Mouse (Mus musculus) hindbrain, embryonic 16.5 days (tissue): ENCODE data around the gene Tlcd2. TPM values are rescaled to one million over a fixed set of nuclear protein-coding genes. Genes with fewer than 3 reads are reported as not detected.
"Not testable (repeated sequence)": the region's sequence is repeated elsewhere in the genome, so short reads cannot be mapped to it uniquely, and the experiment has no call there.

Source experiments
- ATAC-seq: fragments of 200-750 bp; cut with Nextera tagmentation; 2 replicates; pipeline ENCODE4 v1.8.0; 2017; ENCODE audit warnings: moderate TSS enrichment, moderate library complexity
- H3K27ac ChIP-seq: fragments of 300-500 bp; sonication (generic); 2 replicates; pipeline ENCODE4 v1.5.1; 2014; ENCODE audit warnings: low read depth, mild to moderate bottlenecking, control low read depth, low read length, moderate library complexity
- H3K27me3 ChIP-seq: fragments of 300-500 bp; sonication (generic); replicated peaks from 2 replicates; pipeline ENCODE4 v1.6.1; 2014; ENCODE audit warnings: low read length; ENCODE audit not compliant: control insufficient read depth, insufficient read depth
- H3K36me3 ChIP-seq: fragments of 300-500 bp; sonication (generic); 2 replicates; pipeline ENCODE4 v1.6.1; 2014; ENCODE audit warnings: mild to moderate bottlenecking, low read length, moderate library complexity, mixed read lengths; ENCODE audit not compliant: control insufficient read depth, insufficient read depth
- H3K4me1 ChIP-seq: fragments of 300-500 bp; sonication (generic); 2 replicates; pipeline ENCODE4 v1.6.1; 2014; ENCODE audit warnings: low read depth, low read length; ENCODE audit not compliant: control insufficient read depth, insufficient read depth
- H3K4me2 ChIP-seq: fragments of 300-500 bp; sonication (generic); 2 replicates; pipeline ENCODE4 v1.6.1; 2014; ENCODE audit warnings: mild to moderate bottlenecking, low read length, control low read depth, moderate library complexity
- H3K4me3 ChIP-seq: fragments of 300-500 bp; sonication (generic); 2 replicates; pipeline ENCODE4 v1.5.1; 2014; ENCODE audit warnings: mild to moderate bottlenecking, low read length, control low read depth, moderate library complexity
- H3K9ac ChIP-seq: fragments of 300-500 bp; sonication (generic); 2 replicates; pipeline ENCODE4 v1.6.1; 2014; ENCODE audit warnings: low read depth, mild to moderate bottlenecking, control low read depth, low read length, moderate library complexity
- H3K9me3 ChIP-seq: fragments of 300-500 bp; sonication (generic); 2 replicates; pipeline ENCODE4 v1.6.1; 2014; ENCODE audit warnings: mild to moderate bottlenecking, low read length, moderate library complexity; ENCODE audit not compliant: control insufficient read depth
- WGBS: fragments of 180-500 bp; shearing (Covaris S2); extraction: QIAGEN DNeasy Blood & Tissue Kit; methylation state at CpG from one replicate; pipeline ENCODE4 v1.1.7; 2014; 5-methylcytosine and 5-hydroxymethylcytosine counted together
- polyA plus RNA-seq: library from polyadenylated mRNA; unstranded; fragments of >200 nt; fragmentation: Nextera tagmentation; extraction: Ambion mirVana; gene quantifications from 2 replicates; pipeline ENCODE4 v1.2.1, GENCODE M21; 2015

The Tlcd2 gene
- polyA plus RNA-seq, 1 experiment from 2014 or later: 2.0 TPM

GRCm38 (mm10) chr11:75453991-75454930 is 7.3 kb upstream of the Tlcd2 start, which contains the start of gene Wdr81:
Gene Wdr81, minus strand, starts transcription at chr11:75454717.
- Histone ChIP-seq H3K36me3 (no peaks in the 10 kb centered on the region), H3K27ac (peak within 1 kb of the TSS; percentile 72), H3K27me3 (no peaks in the 10 kb centered on the region), H3K4me3 (peak within 1 kb of the TSS; percentile 70), H3K9me3 (no peaks in the 10 kb centered on the region), H3K4me1 (peaks cover 15% of the 10 kb centered on the region), H3K9ac (peak within 1 kb of the TSS; percentile 81), H3K4me2 (peak within 1 kb of the TSS; percentile 98)
- WGBS: 2% methylated on average over 51 of the region's 56 CpGs
- peak; percentile 97 for ATAC-seq

- Histone ChIP-seq H3K27me3 (no peaks in the 10 kb centered on the region), H3K27ac (peak overlapping the region; percentile 72), H3K4me2 (peak overlapping the region; percentile 98), H3K4me3 (peak overlapping the region; percentile 70), H3K9ac (peak overlapping the region; percentile 81), H3K9me3 (no peaks in the 10 kb centered on the region), H3K4me1 (peaks cover 21% of the 10 kb centered on the region), H3K36me3 (no peaks in the 10 kb centered on the region)
- no peak for ATAC-seq
- 79% methylated on average over 10 of the region's 10 CpGs for whole genome bisulfite sequencing
Observed at GRCm38 (mm10) chr11:75455041-75455736, 6.3 kb upstream of the Tlcd2 start.

- not testable (repeated sequence) for H3K27ac ChIP-seq, H3K27me3 ChIP-seq
- 90% methylated on average over 2 of the region's 2 CpGs for WGBS
Observed at GRCm38 (mm10) chr11:75455971-75456370, 5.5 kb upstream of the Tlcd2 start.

GRCm38 (mm10) chr11:75456440-75456871 is 5.1 kb upstream of the Tlcd2 start:
- H3K36me3 ChIP-seq: no peaks in the 10 kb centered on the region
- H3K4me1 ChIP-seq: peaks cover 25% of the 10 kb centered on the region
- H3K9ac ChIP-seq: no peak overlapping the region
- ATAC-seq: no peak
- no peak overlapping the region for H3K27ac ChIP-seq
- 86% methylated on average over 7 of the region's 7 CpGs for WGBS
- H3K4me2 ChIP-seq: no peak overlapping the region
- H3K4me3 ChIP-seq: no peak overlapping the region
- H3K9me3 ChIP-seq: no peaks in the 10 kb centered on the region
- no peaks in the 10 kb centered on the region for H3K27me3 ChIP-seq

More at GRCm38 (mm10) chr11:75455971-75456370, 5.5 kb upstream of the Tlcd2 start:
- H3K4me3 ChIP-seq, ATAC-seq, H3K4me2 ChIP-seq, H3K36me3 ChIP-seq, H3K9ac ChIP-seq, H3K9me3 ChIP-seq: not testable (repeated sequence)
- peaks cover 25% of the 10 kb centered on the region for H3K4me1 ChIP-seq

GRCm38 (mm10) chr11:75458169-75458568 is 3.3 kb upstream of the Tlcd2 start:
- no peak for ATAC-seq
- WGBS: 9% methylated on average over 3 of the region's 3 CpGs

GRCm38 (mm10) chr11:75458628-75459041 is 2.9 kb upstream of the Tlcd2 start:
- WGBS: 80% methylated on average over 8 of the region's 8 CpGs
- Histone ChIP-seq H3K36me3 (no peaks in the 10 kb centered on the region), H3K27me3 (no peaks in the 10 kb centered on the region), H3K4me2 (no peak overlapping the region), H3K27ac (no peak overlapping the region), H3K4me3 (no peak overlapping the region), H3K9ac (no peak overlapping the region), H3K9me3 (no peaks in the 10 kb centered on the region), H3K4me1 (peaks cover 35% of the 10 kb centered on the region)
- ATAC-seq: no peak

More at GRCm38 (mm10) chr11:75458169-75458568, 3.3 kb upstream of the Tlcd2 start:
- no peaks in the 10 kb centered on the region for H3K27me3 ChIP-seq
- no peaks in the 10 kb centered on the region for H3K36me3 ChIP-seq
- H3K4me2 ChIP-seq: no peak overlapping the region
- H3K27ac ChIP-seq: no peak overlapping the region
- H3K4me1 ChIP-seq: peaks cover 36% of the 10 kb centered on the region
- no peaks in the 10 kb centered on the region for H3K9me3 ChIP-seq
- no peak overlapping the region for H3K4me3 ChIP-seq
- no peak overlapping the region for H3K9ac ChIP-seq

GRCm38 (mm10) chr11:75459141-75459711 is 2.3 kb upstream of the Tlcd2 start:
- H3K27ac ChIP-seq: no peak overlapping the region
- 77% methylated on average over 5 of the region's 5 CpGs for WGBS
- H3K27me3 ChIP-seq: no peaks in the 10 kb centered on the region

GRCm38 (mm10) chr11:75459751-75460102 is 1.8 kb upstream of the Tlcd2 start:
- Histone ChIP-seq H3K4me2 (peak overlapping the region; percentile 76), H3K9ac (peak overlapping the region; percentile 41; the same call in 1 of the 2 replicates), H3K27ac (peak overlapping the region; percentile 82), H3K9me3 (no peaks in the 10 kb centered on the region), H3K4me1 (peaks cover 29% of the 10 kb centered on the region), H3K4me3 (peak overlapping the region; percentile 86; the same call in 1 of the 2 replicates), H3K36me3 (no peaks in the 10 kb centered on the region), H3K27me3 (no peaks in the 10 kb centered on the region)
- WGBS: 34% methylated on average over 5 of the region's 5 CpGs
- no peak for ATAC-seq

More at GRCm38 (mm10) chr11:75459141-75459711, 2.3 kb upstream of the Tlcd2 start:
- Histone ChIP-seq H3K4me1 (peaks cover 30% of the 10 kb centered on the region), H3K36me3 (no peaks in the 10 kb centered on the region), H3K9ac (no peak overlapping the region), H3K4me3 (no peak overlapping the region), H3K4me2 (no peak overlapping the region), H3K9me3 (no peaks in the 10 kb centered on the region)
- ATAC-seq: no peak
